Mouse (Mus musculus) kidney, postnatal 0 days (tissue): ENCODE results near the gene Pin1. TPM values are rescaled to one million over a fixed set of nuclear protein-coding genes. Genes with fewer than 3 reads are reported as not detected.

Experiments
- ATAC-seq: fragments of 200-750 bp; cut with Nextera tagmentation; replicated peaks from 2 replicates; pipeline ENCODE4 v1.8.0; 2017; ENCODE audit warnings: low read depth, moderate number of reproducible peaks, moderate TSS enrichment, moderate library complexity; ENCODE audit not compliant: low FRiP score
- DNase-seq: peaks from one replicate; pipeline ENCODE4 v3.0.0-alpha.2; 2016; ENCODE audit warnings: low spot score
- H3K27ac ChIP-seq: fragments of 300-500 bp; sonication (generic); 2 replicates; pipeline ENCODE4 v1.5.1; 2014; ENCODE audit warnings: mild to moderate bottlenecking
- H3K27me3 ChIP-seq: fragments of 300-500 bp; sonication (generic); 2 replicates; pipeline ENCODE4 v1.6.1; 2014; ENCODE audit warnings: low read length, mixed read lengths; ENCODE audit not compliant: insufficient read depth
- H3K36me3 ChIP-seq: fragments of 300-500 bp; sonication (generic); 2 replicates; pipeline ENCODE4 v1.6.1; 2014; ENCODE audit warnings: low read length, mixed read lengths; ENCODE audit not compliant: insufficient read depth
- H3K4me1 ChIP-seq: fragments of 300-500 bp; sonication (generic); replicated peaks from 2 replicates; pipeline ENCODE4 v1.6.1; 2014; ENCODE audit warnings: antibody characterized with exemption, low read length, mixed read lengths; ENCODE audit not compliant: insufficient read depth
- H3K4me2 ChIP-seq: fragments of 300-500 bp; sonication (generic); 2 replicates; pipeline ENCODE4 v1.6.1; 2014; ENCODE audit warnings: mild to moderate bottlenecking, low read length, moderate library complexity, mixed read lengths
- H3K4me3 ChIP-seq: fragments of 300-500 bp; sonication (generic); replicated peaks from 2 replicates; pipeline ENCODE4 v1.5.1; 2014; ENCODE audit warnings: low read depth, low read length
- H3K9ac ChIP-seq: fragments of 300-500 bp; sonication (generic); 2 replicates; pipeline ENCODE4 v1.6.1; 2014; ENCODE audit warnings: low read depth, low read length
- H3K9me3 ChIP-seq: fragments of 300-500 bp; sonication (generic); replicated peaks from 2 replicates; pipeline ENCODE4 v1.6.1; 2016; ENCODE audit warnings: low read length, inconsistent platforms, mixed read lengths
- CTCF ChIP-seq: IDR thresholded peaks from 2 replicates; pipeline ENCODE4 v1.5.1; 2016; ENCODE audit warnings: antibody characterized with exemption, low read depth, mild to moderate bottlenecking, moderate library complexity
- WGBS: fragments of 180-500 bp; shearing (Covaris S2); extraction: QIAGEN DNeasy Blood & Tissue Kit; methylation state at CpG from one replicate; pipeline ENCODE4 v1.1.7; 2014; 5-methylcytosine and 5-hydroxymethylcytosine counted together
- polyA plus RNA-seq: library from polyadenylated mRNA; unstranded; fragments of >200 nt; fragmentation: Nextera tagmentation; extraction: Ambion mirVana; gene quantifications from 2 replicates; pipeline ENCODE4 v1.2.1, GENCODE M21; 2015

Pin1 gene
- 41.5 and 44.1 TPM in 2 replicates for polyA plus RNA-seq

- peak within 1 kb of the TSS; percentile 71 for H3K4me2 ChIP-seq
- H3K27me3 ChIP-seq = no peaks in the 10 kb centered on the region
- no peaks in the 10 kb centered on the region for H3K9me3 ChIP-seq
- ATAC-seq = peak; percentile 99
- peaks cover 15% of the 10 kb centered on the region; the same call in 1 of the 2 replicates for H3K36me3 ChIP-seq
- WGBS = under 1% methylated on average over 45 of the region's 45 CpGs
- H3K4me1 ChIP-seq = peaks cover 5% of the 10 kb centered on the region; the same call in 1 of the 2 replicates
- 0 out of 2 replicates have a peak within 1 kb of the TSS, but pooled peaks have one; percentile 33 for H3K27ac ChIP-seq
- H3K9ac ChIP-seq = peak within 1 kb of the TSS; percentile 85
- H3K4me3 ChIP-seq = peak within 1 kb of the TSS; percentile 85
- no peak for TF ChIP-seq CTCF
- DNase-seq = peak; percentile 100
Measured at GRCm38 (mm10) chr9:20651602-20652259, at the start of gene Pin1. Gene Pin1 (plus strand): TSS chr9:20652095.

- 100% methylated on average over 1 of the region's 1 CpGs for WGBS
- Histone ChIP-seq H3K27me3 (no peaks in the 10 kb centered on the region), H3K36me3 (0 out of 2 replicates have a peak, but pooled peaks cover 4% of the 10 kb centered on the region), H3K9ac (no peak overlapping the region), H3K4me1 (no peaks in the 10 kb centered on the region), H3K4me3 (no peak overlapping the region), H3K9me3 (no peaks in the 10 kb centered on the region), H3K27ac (no peak overlapping the region), H3K4me2 (peak overlapping the region; percentile 74)
- DNase-seq = no peak
- TF ChIP-seq CTCF = no peak
- ATAC-seq = no peak
Measured at GRCm38 (mm10) chr9:20606269-20606668, 45.6 kb upstream of the Pin1 start.

- Histone ChIP-seq H3K4me3 (peak overlapping the region; percentile 65), H3K27me3 (no peaks in the 10 kb centered on the region), H3K4me1 (no peaks in the 10 kb centered on the region), H3K4me2 (peak overlapping the region; percentile 74), H3K36me3 (0 out of 2 replicates have a peak, but pooled peaks cover 4% of the 10 kb centered on the region), H3K9me3 (no peaks in the 10 kb centered on the region), H3K27ac (peak overlapping the region; percentile 98), H3K9ac (peak overlapping the region; percentile 88)
- WGBS = under 1% methylated on average over 57 of the region's 57 CpGs
- ATAC-seq = peak; percentile 90
- no peak for TF ChIP-seq CTCF
- peak; percentile 96 for DNase-seq
Measured at GRCm38 (mm10) chr9:20607100-20607974, 44.6 kb upstream of the Pin1 start.

- ATAC-seq = no peak
- no peak for DNase-seq
- Histone ChIP-seq H3K27ac (no peak overlapping the region), H3K4me3 (no peak overlapping the region), H3K4me1 (no peaks in the 10 kb centered on the region), H3K9ac (no peak overlapping the region), H3K27me3 (no peaks in the 10 kb centered on the region), H3K9me3 (no peaks in the 10 kb centered on the region), H3K4me2 (no peak overlapping the region), H3K36me3 (0 out of 2 replicates have a peak, but pooled peaks cover 4% of the 10 kb centered on the region)
- peak; percentile 12; the same call in 1 of the 2 replicates for TF ChIP-seq CTCF
- WGBS = 85% methylated on average over 5 of the region's 5 CpGs
Measured at GRCm38 (mm10) chr9:20609831-20610464, 41.9 kb upstream of the Pin1 start.

- Histone ChIP-seq H3K27me3 (no peaks in the 10 kb centered on the region), H3K27ac (no peak overlapping the region), H3K4me2 (no peak overlapping the region), H3K9ac (no peak overlapping the region), H3K4me3 (no peak overlapping the region), H3K9me3 (no peaks in the 10 kb centered on the region), H3K36me3 (0 out of 2 replicates have a peak, but pooled peaks cover 5% of the 10 kb centered on the region), H3K4me1 (no peaks in the 10 kb centered on the region)
- no peak for TF ChIP-seq CTCF
- WGBS = 71% methylated on average over 5 of the region's 5 CpGs
- ATAC-seq (no peak), DNase-seq (no peak)
Measured at GRCm38 (mm10) chr9:20611976-20612375, 39.9 kb upstream of the Pin1 start.

- ATAC-seq (no peak), DNase-seq (no peak)
- H3K27me3 ChIP-seq = no peaks in the 10 kb centered on the region
- WGBS = 83% methylated on average over 2 of the region's 2 CpGs
- no peak overlapping the region for H3K27ac ChIP-seq
- H3K9ac ChIP-seq = no peak overlapping the region
- no peak for TF ChIP-seq CTCF
- no peak overlapping the region for H3K4me3 ChIP-seq
- 0 out of 2 replicates have a peak, but pooled peaks cover 3% of the 10 kb centered on the region for H3K36me3 ChIP-seq
- no peaks in the 10 kb centered on the region for H3K4me1 ChIP-seq
- no peak overlapping the region for H3K4me2 ChIP-seq
- H3K9me3 ChIP-seq = no peaks in the 10 kb centered on the region
Measured at GRCm38 (mm10) chr9:20616685-20617084, 35.2 kb upstream of the Pin1 start.
